Mouse (Mus musculus): ENCODE measurements around the gene Prr19. TPM values are rescaled to one million over a fixed set of nuclear protein-coding genes. Genes with fewer than 3 reads are reported as not detected.

Gene Prr19
- polyA plus RNA-seq, 1 experiment from 2014 or later: 0.60 TPM

- H3K36me3 ChIP-seq: peaks cover 63% of the 10 kb centered on the region
These were observed 15.5 kb upstream of the Prr19 start for GRCm38 (mm10) chr7:25285511-25286238.

GRCm38 (mm10) chr7:25286989-25287388 is 14.2 kb upstream of the Prr19 start:
- H3K4me1 ChIP-seq: peaks cover 38% of the 10 kb centered on the region
- ATAC-seq (ENCODE audit: insufficient number of reproducible peaks, insufficient read depth, low FRiP score, low TSS enrichment, low read depth): no peak
- peaks cover 76% of the 10 kb centered on the region for H3K36me3 ChIP-seq
- H3K27me3 ChIP-seq: no peaks in the 10 kb centered on the region
- 81% methylated on average over 8 of the region's 8 CpGs for WGBS
- no peaks in the 10 kb centered on the region for H3K9me3 ChIP-seq
- no peak overlapping the region for H3K4me2 ChIP-seq
- 0 out of 2 replicates have a peak overlapping the region, but pooled peaks have one; percentile 2 for H3K4me3 ChIP-seq
- H3K27ac ChIP-seq: no peak overlapping the region
- H3K9ac ChIP-seq: no peak overlapping the region

More at GRCm38 (mm10) chr7:25285511-25286238, 15.5 kb upstream of the Prr19 start:
- no peaks in the 10 kb centered on the region for H3K27me3 ChIP-seq
- H3K4me2 ChIP-seq: no peak overlapping the region
- H3K9ac ChIP-seq: no peak overlapping the region; the same call in 1 of the 2 replicates
- ATAC-seq (ENCODE audit: insufficient number of reproducible peaks, insufficient read depth, low FRiP score, low TSS enrichment, low read depth): no peak
- H3K9me3 ChIP-seq: no peaks in the 10 kb centered on the region
- peaks cover 41% of the 10 kb centered on the region for H3K4me1 ChIP-seq
- H3K27ac ChIP-seq: no peak overlapping the region
- 89% methylated on average over 20 of the region's 20 CpGs for WGBS
- no peak overlapping the region for H3K4me3 ChIP-seq

- WGBS: 88% methylated on average over 12 of the region's 12 CpGs
- H3K4me3 ChIP-seq: no peak overlapping the region
- H3K9ac ChIP-seq: 0 out of 2 replicates have a peak overlapping the region, but pooled peaks have one; percentile 16
- H3K36me3 ChIP-seq: peaks cover 86% of the 10 kb centered on the region
- no peak overlapping the region for H3K27ac ChIP-seq
- no peak overlapping the region for H3K4me2 ChIP-seq
- H3K9me3 ChIP-seq: no peaks in the 10 kb centered on the region
- ATAC-seq (ENCODE audit: insufficient number of reproducible peaks, insufficient read depth, low FRiP score, low TSS enrichment, low read depth): no peak
- H3K27me3 ChIP-seq: no peaks in the 10 kb centered on the region
- peaks cover 38% of the 10 kb centered on the region for H3K4me1 ChIP-seq
These were observed 13.2 kb upstream of the Prr19 start for GRCm38 (mm10) chr7:25288011-25288410.

- ATAC-seq (ENCODE audit: insufficient number of reproducible peaks, insufficient read depth, low FRiP score, low TSS enrichment, low read depth): no peak
- Histone ChIP-seq H3K4me3 (peak overlapping the region; percentile 10; the same call in 1 of the 2 replicates), H3K4me1 (peaks cover 32% of the 10 kb centered on the region), H3K9me3 (no peaks in the 10 kb centered on the region), H3K9ac (no peak overlapping the region), H3K36me3 (peaks cover 93% of the 10 kb centered on the region), H3K27ac (no peak overlapping the region), H3K27me3 (no peaks in the 10 kb centered on the region), H3K4me2 (no peak overlapping the region)
- 86% methylated on average over 3 of the region's 3 CpGs for WGBS
These were observed 12.5 kb upstream of the Prr19 start for GRCm38 (mm10) chr7:25288721-25289120.

- ATAC-seq (ENCODE audit: insufficient number of reproducible peaks, insufficient read depth, low FRiP score, low TSS enrichment, low read depth): no peak
- Histone ChIP-seq H3K27me3 (no peaks in the 10 kb centered on the region), H3K9ac (no peak overlapping the region), H3K36me3 (peaks cover 100% of the 10 kb centered on the region), H3K27ac (no peak overlapping the region), H3K4me3 (no peak overlapping the region), H3K9me3 (no peaks in the 10 kb centered on the region), H3K4me1 (peaks cover 21% of the 10 kb centered on the region), H3K4me2 (no peak overlapping the region)
- WGBS: 95% methylated on average over 3 of the region's 3 CpGs
These were observed 11.3 kb upstream of the Prr19 start for GRCm38 (mm10) chr7:25289925-25290324.

- H3K4me2 ChIP-seq: no peak overlapping the region
- peaks cover 100% of the 10 kb centered on the region for H3K36me3 ChIP-seq
- WGBS: 92% methylated on average over 1 of the region's 1 CpGs
- 0 out of 2 replicates have a peak overlapping the region, but pooled peaks have one; percentile 0 for H3K9ac ChIP-seq
- no peak overlapping the region for H3K4me3 ChIP-seq
- H3K9me3 ChIP-seq: no peaks in the 10 kb centered on the region
- no peaks in the 10 kb centered on the region for H3K27me3 ChIP-seq
- ATAC-seq (ENCODE audit: insufficient number of reproducible peaks, insufficient read depth, low FRiP score, low TSS enrichment, low read depth): peak; percentile 50; the same call in 1 of the 2 replicates
- H3K4me1 ChIP-seq: peaks cover 23% of the 10 kb centered on the region
- no peak overlapping the region for H3K27ac ChIP-seq
These were observed 10.7 kb upstream of the Prr19 start for GRCm38 (mm10) chr7:25290463-25290862.

- no peaks in the 10 kb centered on the region for H3K27me3 ChIP-seq
- no peak for ATAC-seq (ENCODE audit: insufficient number of reproducible peaks, insufficient read depth, low FRiP score, low TSS enrichment, low read depth)
- H3K9me3 ChIP-seq: no peaks in the 10 kb centered on the region
- 0 out of 2 replicates have a peak overlapping the region, but pooled peaks have one; percentile 39 for H3K27ac ChIP-seq
- 74% methylated on average over 2 of the region's 2 CpGs for WGBS
- H3K9ac ChIP-seq: 0 out of 2 replicates have a peak overlapping the region, but pooled peaks have one; percentile 0
- H3K36me3 ChIP-seq: peaks cover 100% of the 10 kb centered on the region
- H3K4me2 ChIP-seq: no peak overlapping the region
- no peak overlapping the region for H3K4me3 ChIP-seq
- H3K4me1 ChIP-seq: peaks cover 23% of the 10 kb centered on the region
These were observed 10.3 kb upstream of the Prr19 start for GRCm38 (mm10) chr7:25290911-25291310.

- Histone ChIP-seq H3K36me3 (peaks cover 91% of the 10 kb centered on the region), H3K27me3 (no peaks in the 10 kb centered on the region), H3K4me1 (peaks cover 32% of the 10 kb centered on the region), H3K4me2 (no peak overlapping the region), H3K9me3 (no peaks in the 10 kb centered on the region), H3K9ac (peak overlapping the region; percentile 27; the same call in 1 of the 2 replicates), H3K4me3 (no peak overlapping the region), H3K27ac (no peak overlapping the region)
- 66% methylated on average over 7 of the region's 7 CpGs for WGBS
- ATAC-seq (ENCODE audit: insufficient number of reproducible peaks, insufficient read depth, low FRiP score, low TSS enrichment, low read depth): no peak
These were observed 9.1 kb upstream of the Prr19 start for GRCm38 (mm10) chr7:25292107-25292506.

GRCm38 (mm10) chr7:25293191-25293739 is 7.9 kb upstream of the Prr19 start:
- Histone ChIP-seq H3K9ac (no peak overlapping the region), H3K36me3 (peaks cover 79% of the 10 kb centered on the region), H3K4me3 (no peak overlapping the region), H3K27me3 (no peaks in the 10 kb centered on the region), H3K9me3 (no peaks in the 10 kb centered on the region), H3K4me2 (no peak overlapping the region), H3K27ac (peak overlapping the region; percentile 64; the same call in 1 of the 2 replicates), H3K4me1 (peaks cover 35% of the 10 kb centered on the region)
- no peak for ATAC-seq (ENCODE audit: insufficient number of reproducible peaks, insufficient read depth, low FRiP score, low TSS enrichment, low read depth)
- WGBS: 79% methylated on average over 10 of the region's 10 CpGs

- Histone ChIP-seq H3K4me2 (no peak overlapping the region), H3K27me3 (no peaks in the 10 kb centered on the region), H3K4me1 (peaks cover 39% of the 10 kb centered on the region), H3K9me3 (no peaks in the 10 kb centered on the region), H3K27ac (no peak overlapping the region), H3K4me3 (no peak overlapping the region), H3K36me3 (peaks cover 67% of the 10 kb centered on the region), H3K9ac (no peak overlapping the region)
- 86% methylated on average over 4 of the region's 4 CpGs for WGBS
- ATAC-seq (ENCODE audit: insufficient number of reproducible peaks, insufficient read depth, low FRiP score, low TSS enrichment, low read depth): no peak
These were observed 6.7 kb upstream of the Prr19 start for GRCm38 (mm10) chr7:25294495-25294894.

- WGBS: 84% methylated on average over 12 of the region's 12 CpGs
- H3K4me3 ChIP-seq: no peak overlapping the region
- no peak for ATAC-seq (ENCODE audit: insufficient number of reproducible peaks, insufficient read depth, low FRiP score, low TSS enrichment, low read depth)
- H3K4me2 ChIP-seq: no peak overlapping the region
- no peaks in the 10 kb centered on the region for H3K27me3 ChIP-seq
- H3K27ac ChIP-seq: no peak overlapping the region
- H3K9ac ChIP-seq: 0 out of 2 replicates have a peak overlapping the region, but pooled peaks have one; percentile 6
- H3K36me3 ChIP-seq: peaks cover 61% of the 10 kb centered on the region
- peaks cover 39% of the 10 kb centered on the region for H3K4me1 ChIP-seq
- H3K9me3 ChIP-seq: no peaks in the 10 kb centered on the region
These were observed 6.1 kb upstream of the Prr19 start for GRCm38 (mm10) chr7:25294960-25295722.
